Mouse (Mus musculus) limb, embryonic 15.5 days (tissue): ENCODE measurements at regions not wholly inside any gene's neighbourhood (a gene's known extent, or its start where the extent isn't known, plus 50 kb on each side); places are given as distances from the start of the nearest gene placed in this dataset.

ENCODE experiments used
- ATAC-seq: fragments of 200-750 bp; cut with Nextera tagmentation; 2 replicates; pipeline ENCODE4 v1.8.0; 2017; ENCODE audit warnings: low read depth, moderate TSS enrichment; ENCODE audit not compliant: insufficient number of reproducible peaks, low FRiP score, low TSS enrichment
- H3K27ac ChIP-seq: fragments of 300-500 bp; sonication (generic); 2 replicates; pipeline ENCODE4 v1.5.1; 2015; ENCODE audit warnings: moderate library complexity, mild to moderate bottlenecking, inconsistent platforms
- H3K27me3 ChIP-seq: fragments of 300-500 bp; sonication (generic); 2 replicates; pipeline ENCODE4 v1.6.1; 2015; ENCODE audit warnings: inconsistent platforms
- H3K36me3 ChIP-seq: fragments of 300-500 bp; sonication (generic); 2 replicates; pipeline ENCODE4 v1.6.1; 2015; ENCODE audit warnings: inconsistent platforms
- H3K4me1 ChIP-seq: fragments of 300-500 bp; sonication (generic); 2 replicates; pipeline ENCODE4 v1.6.1; 2015; ENCODE audit warnings: inconsistent platforms
- H3K4me2 ChIP-seq: fragments of 300-500 bp; sonication (generic); 2 replicates; pipeline ENCODE4 v1.6.1; 2015; ENCODE audit warnings: mild to moderate bottlenecking, inconsistent platforms
- H3K4me3 ChIP-seq: fragments of 300-500 bp; sonication (generic); 2 replicates; pipeline ENCODE4 v1.5.1; 2015; ENCODE audit warnings: mild to moderate bottlenecking, inconsistent platforms
- H3K9ac ChIP-seq: fragments of 300-500 bp; sonication (generic); 2 replicates; pipeline ENCODE4 v1.6.1; 2015; ENCODE audit warnings: inconsistent platforms
- H3K9me3 ChIP-seq: fragments of 300-500 bp; sonication (generic); 2 replicates; pipeline ENCODE4 v1.6.1; 2016; ENCODE audit warnings: inconsistent platforms
- WGBS: fragments of 180-500 bp; shearing (Covaris S2); methylation state at CpG from one replicate; pipeline ENCODE4 v1.1.7; 2015; 5-methylcytosine and 5-hydroxymethylcytosine counted together

- H3K4me1 ChIP-seq = peaks cover 11% of the 10 kb centered on the region
- H3K36me3 ChIP-seq = no peaks in the 10 kb centered on the region
- H3K9me3 ChIP-seq = no peaks in the 10 kb centered on the region
- ATAC-seq = peak; percentile 48; the same call in 1 of the 2 replicates
- peak overlapping the region; percentile 65 for H3K4me3 ChIP-seq
- WGBS = under 1% methylated on average over 101 of the region's 104 CpGs
- H3K4me2 ChIP-seq = peak overlapping the region; percentile 97
- peak overlapping the region; percentile 39 for H3K9ac ChIP-seq
- no peak overlapping the region; the same call in 1 of the 2 replicates for H3K27ac ChIP-seq
- peaks cover 35% of the 10 kb centered on the region for H3K27me3 ChIP-seq
Observed at GRCm38 (mm10) chr4:88937866-88938711, 58.1 kb upstream of the Ifne start.

- H3K27ac ChIP-seq = no peak overlapping the region
- peaks cover 35% of the 10 kb centered on the region for H3K27me3 ChIP-seq
- H3K9me3 ChIP-seq = no peaks in the 10 kb centered on the region
- H3K36me3 ChIP-seq = no peaks in the 10 kb centered on the region
- no peak for ATAC-seq
- 62% methylated on average over 6 of the region's 6 CpGs for WGBS
- H3K4me3 ChIP-seq = peak overlapping the region; percentile 65
- peaks cover 11% of the 10 kb centered on the region for H3K4me1 ChIP-seq
- no peak overlapping the region for H3K4me2 ChIP-seq
- H3K9ac ChIP-seq = no peak overlapping the region
Observed at GRCm38 (mm10) chr4:88936976-88937375, 57.0 kb upstream of the Ifne start.

DNA sequence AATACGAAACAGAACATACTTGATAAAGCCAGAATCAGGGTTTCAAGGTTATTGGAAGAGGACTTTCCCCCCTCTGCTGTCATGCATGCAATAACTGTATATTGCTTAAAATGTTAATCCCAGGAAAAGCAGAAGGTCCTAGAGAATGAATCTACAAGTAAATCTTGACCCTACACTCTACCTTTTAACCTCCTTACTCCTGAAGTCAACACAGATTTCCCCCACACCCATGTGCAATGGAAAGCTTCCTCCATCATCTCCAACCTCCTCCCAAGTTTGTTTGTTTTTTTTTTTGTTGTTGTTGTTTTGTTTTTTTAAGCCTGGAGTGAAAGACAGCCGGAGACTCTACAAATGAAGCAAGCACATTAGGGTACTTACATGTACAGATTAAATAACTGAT, 55.9 kb upstream of the Ifne start:
- Histone ChIP-seq H3K9me3 (no peaks in the 10 kb centered on the region), H3K4me3 (no peak overlapping the region), H3K36me3 (no peaks in the 10 kb centered on the region), H3K4me1 (peaks cover 11% of the 10 kb centered on the region), H3K9ac (no peak overlapping the region), H3K4me2 (no peak overlapping the region), H3K27me3 (peaks cover 35% of the 10 kb centered on the region), H3K27ac (no peak overlapping the region)
- no peak for ATAC-seq
- 80% methylated on average over 2 of the region's 2 CpGs for WGBS

DNA sequence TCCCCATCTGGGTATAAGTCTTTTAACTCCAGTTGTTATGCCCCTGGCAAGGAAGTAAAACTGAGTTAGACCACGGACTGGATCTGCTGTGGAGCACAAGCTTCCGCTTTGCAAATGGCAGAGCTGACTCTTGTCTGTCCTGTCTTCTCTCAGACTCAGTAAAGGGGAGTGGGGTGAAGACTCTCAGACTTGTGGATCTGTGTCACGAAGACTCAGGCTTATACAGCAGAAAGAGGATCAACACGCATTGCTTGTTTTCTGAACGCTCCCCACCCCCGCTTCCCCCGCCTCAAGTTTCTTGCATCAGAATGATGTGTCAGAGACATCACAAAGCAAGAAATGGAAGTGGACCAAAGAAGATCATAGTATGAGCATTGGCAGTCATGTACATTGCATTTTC, 55.3 kb upstream of the Ifne start:
- Histone ChIP-seq H3K4me3 (no peak overlapping the region), H3K27me3 (peaks cover 35% of the 10 kb centered on the region), H3K4me2 (no peak overlapping the region), H3K9ac (no peak overlapping the region), H3K4me1 (peaks cover 11% of the 10 kb centered on the region), H3K36me3 (no peaks in the 10 kb centered on the region), H3K27ac (no peak overlapping the region), H3K9me3 (no peaks in the 10 kb centered on the region)
- ATAC-seq = no peak
- 57% methylated on average over 7 of the region's 7 CpGs for WGBS

- Histone ChIP-seq H3K27ac (no peak overlapping the region), H3K27me3 (peaks cover 35% of the 10 kb centered on the region), H3K36me3 (no peaks in the 10 kb centered on the region), H3K9me3 (no peaks in the 10 kb centered on the region), H3K4me1 (peaks cover 11% of the 10 kb centered on the region), H3K4me2 (no peak overlapping the region), H3K4me3 (no peak overlapping the region), H3K9ac (no peak overlapping the region)
- no peak for ATAC-seq
- WGBS = 73% methylated on average over 8 of the region's 8 CpGs
Observed at GRCm38 (mm10) chr4:88934266-88935025, 54.4 kb upstream of the Ifne start.

DNA sequence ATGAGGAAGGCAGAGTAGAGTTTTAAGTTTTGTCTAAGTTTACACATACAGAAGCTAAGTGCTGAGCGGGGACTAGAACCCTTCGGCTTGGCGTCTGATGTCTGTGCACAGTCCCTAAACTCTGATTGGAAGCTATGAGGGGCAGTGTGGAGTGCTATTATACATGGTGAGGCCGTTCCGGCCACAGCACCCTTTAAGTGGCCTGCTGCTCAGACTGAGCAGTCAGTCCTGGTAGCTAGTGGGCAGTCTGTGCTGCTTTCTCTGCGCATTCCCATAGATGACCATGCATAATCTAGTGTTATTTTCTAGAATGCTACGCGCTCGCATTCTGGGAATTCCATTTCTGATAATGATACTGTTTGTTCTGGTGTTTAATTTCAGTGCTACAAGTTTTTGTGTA, 51.2 kb upstream of the Ifne start:
- Histone ChIP-seq H3K4me1 (no peaks in the 10 kb centered on the region), H3K36me3 (no peaks in the 10 kb centered on the region), H3K9ac (no peak overlapping the region), H3K9me3 (no peaks in the 10 kb centered on the region), H3K4me2 (no peak overlapping the region), H3K27me3 (peaks cover 12% of the 10 kb centered on the region), H3K27ac (no peak overlapping the region), H3K4me3 (no peak overlapping the region)
- WGBS = 83% methylated on average over 9 of the region's 9 CpGs
- ATAC-seq = no peak
